Mouse (Mus musculus) small intestine, adult 2 months (tissue): Measurements from ENCODE around the gene Ppip5k1. TPM values are rescaled to one million over a fixed set of nuclear protein-coding genes. Genes with fewer than 3 reads are reported as not detected.

ENCODE experiments used
- H3K27ac ChIP-seq: fragments of 200-500 bp; 2 replicates; pipeline ENCODE4 v1.5.1; 2012; ENCODE audit warnings: low read depth, low read length, control low read depth, inconsistent platforms; ENCODE audit not compliant: insufficient read depth
- H3K27me3 ChIP-seq: fragments of 200-500 bp; 2 replicates; pipeline ENCODE4 v1.6.1; 2012; ENCODE audit warnings: mild to moderate bottlenecking, moderate library complexity, low read length, inconsistent platforms; ENCODE audit not compliant: control insufficient read depth, insufficient read depth
- H3K36me3 ChIP-seq: fragments of 200-500 bp; 2 replicates; pipeline ENCODE4 v1.6.1; 2012; ENCODE audit warnings: mild to moderate bottlenecking, low read length, control low read depth, inconsistent platforms; ENCODE audit not compliant: control insufficient read depth, insufficient read depth
- H3K4me1 ChIP-seq: fragments of 200-500 bp; 2 replicates; pipeline ENCODE4 v1.6.1; 2012; ENCODE audit warnings: low read length, inconsistent platforms, mixed read lengths; ENCODE audit not compliant: control insufficient read depth, insufficient read depth, insufficient read length
- H3K4me3 ChIP-seq: fragments of 200-500 bp; 2 replicates; pipeline ENCODE4 v1.5.1; 2012; ENCODE audit warnings: low read depth, mild to moderate bottlenecking, control low read depth, inconsistent platforms, low read length, moderate library complexity
- CTCF ChIP-seq: fragments of 200-500 bp; IDR thresholded peaks from 2 replicates; pipeline ENCODE4 v1.5.1; 2012; ENCODE audit warnings: low read depth, mild to moderate bottlenecking, control low read depth, inconsistent platforms, low read length, moderate library complexity, mixed read lengths; ENCODE audit not compliant: insufficient replicate concordance, insufficient read length; ENCODE audit errors: extremely low read depth
- POLR2A ChIP-seq: fragments of 200-500 bp; IDR thresholded peaks from 2 replicates; pipeline ENCODE4 v1.6.1; 2012; ENCODE audit warnings: low read depth, mild to moderate bottlenecking, control low read depth, inconsistent platforms, low read length, moderate library complexity
- WGBS: fragments of 180-500 bp; shearing (Covaris S2); methylation state at CpG from one replicate; pipeline ENCODE4 v1.1.7; 2018; 5-methylcytosine and 5-hydroxymethylcytosine counted together
- polyA plus RNA-seq: library from polyadenylated mRNA; depleted of rRNA; stranded (reverse); fragments of >200 nt; gene quantifications from 2 replicates; pipeline ENCODE4 v1.2.3, GENCODE M21; 2012

Ppip5k1 gene
- polyA plus RNA-seq, 1 experiment: 47.0 TPM

GRCm38 (mm10) chr2:121353156-121353555 lies 2.0 kb downstream of the Ppip5k1 start:
- peaks cover 14% of the 10 kb centered on the region for H3K36me3 ChIP-seq
- H3K4me3 ChIP-seq: no peak overlapping the region
- WGBS: 77% methylated on average over 8 of the region's 8 CpGs
- peaks cover 19% of the 10 kb centered on the region for H3K4me1 ChIP-seq
- H3K27ac ChIP-seq: no peak overlapping the region
- no peak for TF ChIP-seq CTCF
- no peak for TF ChIP-seq POLR2A
- H3K27me3 ChIP-seq: no peaks in the 10 kb centered on the region

GRCm38 (mm10) chr2:121339057-121339456 lies 16.1 kb downstream of the Ppip5k1 start:
- no peaks in the 10 kb centered on the region for H3K4me1 ChIP-seq
- H3K36me3 ChIP-seq: peaks cover 59% of the 10 kb centered on the region
- TF ChIP-seq POLR2A: no peak
- no peak for TF ChIP-seq CTCF
- H3K4me3 ChIP-seq: no peak overlapping the region
- H3K27ac ChIP-seq: no peak overlapping the region
- no peaks in the 10 kb centered on the region for H3K27me3 ChIP-seq

GRCm38 (mm10) chr2:121329492-121329891 lies 25.7 kb downstream of the Ppip5k1 start:
- WGBS: 91% methylated on average over 2 of the region's 2 CpGs
- no peak for TF ChIP-seq CTCF
- no peak for TF ChIP-seq POLR2A

GRCm38 (mm10) chr2:121323693-121324470 lies 31.3 kb downstream of the Ppip5k1 start:
- Histone ChIP-seq H3K36me3 (peaks cover 53% of the 10 kb centered on the region), H3K4me1 (no peaks in the 10 kb centered on the region), H3K27me3 (no peaks in the 10 kb centered on the region), H3K4me3 (no peak overlapping the region), H3K27ac (no peak overlapping the region)
- 61% methylated on average over 10 of the region's 10 CpGs for WGBS
- TF ChIP-seq POLR2A (no peak), CTCF (no peak)

More at GRCm38 (mm10) chr2:121329492-121329891, 25.7 kb downstream of the Ppip5k1 start:
- H3K27me3 ChIP-seq: no peaks in the 10 kb centered on the region
- H3K36me3 ChIP-seq: peaks cover 59% of the 10 kb centered on the region
- H3K4me3 ChIP-seq: no peak overlapping the region
- no peaks in the 10 kb centered on the region for H3K4me1 ChIP-seq
- H3K27ac ChIP-seq: no peak overlapping the region

- H3K27ac ChIP-seq: no peak overlapping the region
- H3K4me3 ChIP-seq: no peak overlapping the region
- H3K27me3 ChIP-seq: no peaks in the 10 kb centered on the region
- H3K4me1 ChIP-seq: no peaks in the 10 kb centered on the region
- 96% methylated on average over 10 of the region's 10 CpGs for WGBS
- peaks cover 57% of the 10 kb centered on the region for H3K36me3 ChIP-seq
- no peak for TF ChIP-seq POLR2A
- no peak for TF ChIP-seq CTCF
Measured at GRCm38 (mm10) chr2:121323041-121323440, 32.2 kb downstream of the Ppip5k1 start.

- TF ChIP-seq POLR2A (no peak), CTCF (no peak)
- no peak overlapping the region for H3K27ac ChIP-seq
- H3K4me1 ChIP-seq: no peaks in the 10 kb centered on the region
- H3K36me3 ChIP-seq: peaks cover 55% of the 10 kb centered on the region
- H3K27me3 ChIP-seq: no peaks in the 10 kb centered on the region
- H3K4me3 ChIP-seq: no peak overlapping the region
- WGBS: 81% methylated on average over 8 of the region's 8 CpGs
Measured at GRCm38 (mm10) chr2:121316278-121316677, 38.9 kb downstream of the Ppip5k1 start.

- peaks cover 15% of the 10 kb centered on the region for H3K36me3 ChIP-seq
- 15% methylated on average over 5 of the region's 5 CpGs for WGBS
- TF ChIP-seq CTCF: no peak
- TF ChIP-seq POLR2A: no peak
- 0 out of 2 replicates have a peak, but pooled peaks cover 5% of the 10 kb centered on the region for H3K4me1 ChIP-seq
- peak overlapping the region; percentile 33; the same call in 1 of the 2 replicates for H3K4me3 ChIP-seq
- H3K27me3 ChIP-seq: no peaks in the 10 kb centered on the region
- no peak overlapping the region for H3K27ac ChIP-seq
Measured at GRCm38 (mm10) chr2:121308997-121309416, 46.2 kb downstream of the Ppip5k1 start.
